Mouse (Mus musculus) olfactory bulb, adult 2 months (tissue): ENCODE measurements at regions not wholly inside any gene's neighbourhood (a gene's known extent, or its start where the extent isn't known, plus 50 kb on each side); places are given as distances from the start of the nearest gene placed in this dataset.

Experiments
- CTCF ChIP-seq: fragments of 200-500 bp; IDR thresholded peaks from 2 replicates; pipeline ENCODE4 v1.5.1; 2012; ENCODE audit warnings: low read depth, mild to moderate bottlenecking, low read length, moderate library complexity; ENCODE audit not compliant: insufficient read depth
- POLR2A ChIP-seq: fragments of 200-500 bp; IDR thresholded peaks from 2 replicates; pipeline ENCODE4 v1.6.1; 2012; ENCODE audit warnings: mild to moderate bottlenecking, low read depth, low read length, moderate library complexity; ENCODE audit not compliant: insufficient read depth

GRCm38 (mm10) chrX:21433501-21433900 lies 50.8 kb upstream of the Agtr2 start:
- no peak for TF ChIP-seq CTCF
- TF ChIP-seq POLR2A = no peak
